Mouse (Mus musculus) liver, postnatal 0 days (tissue): Measurements from ENCODE around the gene Nt5m.

Source experiments
- CTCF ChIP-seq: sonication (generic); IDR thresholded peaks from 2 replicates; pipeline ENCODE4 v1.5.1; 2016; ENCODE audit warnings: antibody characterized with exemption, low read depth
- EP300 ChIP-seq: IDR thresholded peaks from 2 replicates; pipeline ENCODE4 v1.6.1; 2016; ENCODE audit warnings: antibody characterized with exemption, low read depth, mild to moderate bottlenecking

- TF ChIP-seq CTCF: no peak
- no peak for TF ChIP-seq EP300
Observed at GRCm38 (mm10) chr11:59838426-59838825, 821 bp upstream of the Nt5m start.
